Mouse (Mus musculus): ENCODE measurements around the gene Gm364.

DNA sequence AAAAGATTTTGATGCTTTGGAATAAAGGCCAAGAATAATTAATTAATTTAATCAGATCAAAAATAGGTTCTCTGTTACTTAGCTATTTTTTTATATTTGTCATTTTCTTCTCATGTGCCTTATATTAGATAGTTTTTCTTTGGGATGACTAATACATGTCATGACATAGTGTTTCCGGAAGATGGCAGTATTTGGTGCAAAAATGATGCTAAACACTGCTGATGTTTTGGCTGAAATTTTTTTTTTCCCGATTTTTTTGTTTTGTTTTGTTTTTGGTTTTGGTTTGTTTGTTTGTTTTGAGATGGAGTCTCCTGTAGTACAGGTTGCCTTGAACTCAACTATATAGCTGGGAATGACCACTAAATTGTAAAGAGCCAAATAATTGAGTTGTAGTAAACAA, 22.7 kb downstream of the Gm364 start:
- TF ChIP-seq CTCF (IDR thresholded peaks at IDR 0.05; ENCODE audit: extremely low read depth, insufficient read depth, insufficient read length, insufficient replicate concordance) (no peak), POLR2A (IDR thresholded peaks at IDR 0.05; ENCODE audit: low read depth, low read length) (no peak)
